Mouse (Mus musculus) neural tube, embryonic 12.5 days (tissue): ENCODE measurements around the gene Sema3f. TPM values are rescaled to one million over a fixed set of nuclear protein-coding genes. Genes with fewer than 3 reads are reported as not detected.
A peak's percentile ranks its signal among the peaks of the same experiment; 100 is the strongest.

Source experiments
- ATAC-seq: fragments of 200-750 bp; cut with Nextera tagmentation; 2 replicates; pipeline ENCODE4 v1.8.0; 2017; ENCODE audit warnings: low read depth, mild to moderate bottlenecking, moderate TSS enrichment, moderate library complexity; ENCODE audit not compliant: low FRiP score
- H3K27ac ChIP-seq: fragments of 300-500 bp; sonication (generic); 2 replicates; pipeline ENCODE4 v1.5.1; 2016
- H3K27me3 ChIP-seq: fragments of 300-500 bp; sonication (generic); replicated peaks from 2 replicates; pipeline ENCODE4 v1.6.1; 2016; ENCODE audit warnings: mild to moderate bottlenecking
- H3K36me3 ChIP-seq: fragments of 300-500 bp; sonication (generic); 2 replicates; pipeline ENCODE4 v1.6.1; 2016; ENCODE audit warnings: mild to moderate bottlenecking
- H3K4me1 ChIP-seq: fragments of 300-500 bp; sonication (generic); 2 replicates; pipeline ENCODE4 v1.6.1; 2016
- H3K4me2 ChIP-seq: fragments of 300-500 bp; sonication (generic); replicated peaks from 2 replicates; pipeline ENCODE4 v1.6.1; 2016; ENCODE audit warnings: mild to moderate bottlenecking
- H3K4me3 ChIP-seq: fragments of 300-500 bp; sonication (generic); 2 replicates; pipeline ENCODE4 v1.5.1; 2016
- H3K9ac ChIP-seq: fragments of 300-500 bp; sonication (generic); 2 replicates; pipeline ENCODE4 v1.6.1; 2016; ENCODE audit warnings: mild to moderate bottlenecking
- H3K9me3 ChIP-seq: fragments of 300-500 bp; sonication (generic); 2 replicates; pipeline ENCODE4 v1.6.1; 2016; ENCODE audit warnings: mild to moderate bottlenecking
- WGBS: fragments of 180-500 bp; shearing (Covaris S2); methylation state at CpG from one replicate; pipeline ENCODE4 v1.1.7; 2016; 5-methylcytosine and 5-hydroxymethylcytosine counted together
- polyA plus RNA-seq: library from polyadenylated mRNA; unstranded; fragments of >200 nt; fragmentation: Nextera tagmentation; extraction: Ambion mirVana; gene quantifications from 2 replicates; pipeline ENCODE4 v1.2.1, GENCODE M21; 2016

The Sema3f gene
- polyA plus RNA-seq: 21.4 and 21.5 TPM in 2 replicates

GRCm38 (mm10) chr9:107709697-107710483, at the start of gene Sema3f:
TSS of gene Sema3f (minus strand) at chr9:107710475.
- peak within 1 kb of the TSS; percentile 86 for H3K9ac ChIP-seq
- peaks cover 59% of the 10 kb centered on the region for H3K27me3 ChIP-seq
- H3K9me3 ChIP-seq: no peaks in the 10 kb centered on the region
- peak within 1 kb of the TSS; percentile 64; the same call in 1 of the 2 replicates for H3K27ac ChIP-seq
- H3K4me1 ChIP-seq: peaks cover 57% of the 10 kb centered on the region
- H3K4me2 ChIP-seq: peak within 1 kb of the TSS; percentile 94
- ATAC-seq: peak; percentile 71
- whole genome bisulfite sequencing: under 1% methylated on average over 81 of the region's 86 CpGs
- peaks cover 7% of the 10 kb centered on the region for H3K36me3 ChIP-seq
- peak within 1 kb of the TSS; percentile 78 for H3K4me3 ChIP-seq

- Histone ChIP-seq H3K27ac (no peak overlapping the region), H3K4me3 (no peak overlapping the region), H3K4me1 (no peaks in the 10 kb centered on the region), H3K4me2 (no peak overlapping the region), H3K9ac (no peak overlapping the region), H3K36me3 (peaks cover 90% of the 10 kb centered on the region), H3K27me3 (no peaks in the 10 kb centered on the region), H3K9me3 (no peaks in the 10 kb centered on the region)
- ATAC-seq: no peak
- 96% methylated on average over 6 of the region's 6 CpGs for WGBS
Observed at GRCm38 (mm10) chr9:107759593-107759992, 49.3 kb upstream of the Sema3f start.

DNA sequence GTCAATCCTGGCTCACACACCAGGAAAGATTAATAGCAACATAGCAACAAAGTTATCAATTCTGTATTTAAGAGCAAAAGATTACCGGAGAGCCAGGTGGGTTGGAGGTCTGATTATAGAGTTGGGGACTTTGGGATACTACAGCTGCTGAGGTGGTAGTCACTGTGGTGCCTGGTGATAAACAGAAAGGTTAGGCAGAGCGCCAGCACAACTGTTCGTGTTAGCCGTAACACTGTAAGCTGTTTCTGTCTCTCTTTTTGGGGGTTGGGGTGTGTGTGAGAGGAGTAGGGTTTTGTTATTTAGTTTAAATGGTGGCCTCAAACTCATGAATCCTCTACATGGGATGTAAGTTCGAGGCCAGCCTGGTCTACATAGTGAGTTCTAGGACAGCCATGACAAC, 40.1 kb upstream of the Sema3f start:
- Histone ChIP-seq H3K4me3 (no peak overlapping the region), H3K4me2 (no peak overlapping the region), H3K27ac (no peak overlapping the region), H3K36me3 (peaks cover 94% of the 10 kb centered on the region), H3K27me3 (no peaks in the 10 kb centered on the region), H3K4me1 (no peaks in the 10 kb centered on the region), H3K9ac (no peak overlapping the region), H3K9me3 (no peaks in the 10 kb centered on the region)
- ATAC-seq: no peak
- WGBS: 98% methylated on average over 5 of the region's 5 CpGs

GRCm38 (mm10) chr9:107748063-107748462, 37.8 kb upstream of the Sema3f start:
- no peak for ATAC-seq
- Histone ChIP-seq H3K4me1 (no peaks in the 10 kb centered on the region), H3K27ac (no peak overlapping the region), H3K9me3 (no peaks in the 10 kb centered on the region), H3K27me3 (no peaks in the 10 kb centered on the region), H3K4me2 (no peak overlapping the region), H3K9ac (no peak overlapping the region), H3K4me3 (no peak overlapping the region), H3K36me3 (peaks cover 97% of the 10 kb centered on the region)
- whole genome bisulfite sequencing: 95% methylated on average over 3 of the region's 3 CpGs

GRCm38 (mm10) chr9:107747310-107747709, 37.0 kb upstream of the Sema3f start:
- no peak overlapping the region for H3K27ac ChIP-seq
- H3K27me3 ChIP-seq: no peaks in the 10 kb centered on the region
- H3K4me3 ChIP-seq: no peak overlapping the region
- WGBS: 92% methylated on average over 1 of the region's 1 CpGs
- H3K36me3 ChIP-seq: peaks cover 98% of the 10 kb centered on the region
- no peak overlapping the region for H3K9ac ChIP-seq
- no peaks in the 10 kb centered on the region for H3K9me3 ChIP-seq
- no peak for ATAC-seq
- H3K4me1 ChIP-seq: no peaks in the 10 kb centered on the region
- no peak overlapping the region for H3K4me2 ChIP-seq

GRCm38 (mm10) chr9:107746679-107747078, 36.4 kb upstream of the Sema3f start:
- H3K27ac ChIP-seq: no peak overlapping the region
- ATAC-seq: no peak

DNA sequence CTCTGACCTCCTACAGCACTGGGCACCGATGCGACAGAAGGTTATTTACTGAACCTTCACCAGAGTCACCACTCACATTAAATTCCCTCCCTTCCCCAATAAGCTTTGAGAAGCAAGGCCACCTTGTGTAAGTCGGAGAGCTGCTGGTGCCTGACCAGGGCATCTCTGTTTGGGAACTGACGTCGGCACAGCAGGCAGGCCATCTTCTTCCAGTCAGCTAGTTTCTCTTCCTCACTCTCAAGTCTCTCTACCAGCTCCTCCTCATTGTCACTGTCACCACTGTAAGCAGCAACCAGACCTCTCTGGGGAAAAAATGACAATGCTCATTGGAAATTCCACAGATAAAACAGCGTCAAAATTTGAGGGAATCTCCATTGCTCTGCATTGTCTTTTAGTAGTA, 33.8 kb upstream of the Sema3f start:
- ATAC-seq: no peak
- Histone ChIP-seq H3K4me1 (no peaks in the 10 kb centered on the region), H3K36me3 (peaks cover 98% of the 10 kb centered on the region), H3K9me3 (no peaks in the 10 kb centered on the region), H3K4me2 (no peak overlapping the region), H3K4me3 (no peak overlapping the region), H3K27me3 (no peaks in the 10 kb centered on the region), H3K27ac (no peak overlapping the region), H3K9ac (no peak overlapping the region)
- WGBS: 92% methylated on average over 6 of the region's 6 CpGs

More at GRCm38 (mm10) chr9:107746679-107747078, 36.4 kb upstream of the Sema3f start:
- Histone ChIP-seq H3K36me3 (peaks cover 98% of the 10 kb centered on the region), H3K9me3 (no peaks in the 10 kb centered on the region), H3K4me1 (no peaks in the 10 kb centered on the region), H3K27me3 (no peaks in the 10 kb centered on the region), H3K4me2 (no peak overlapping the region), H3K9ac (no peak overlapping the region), H3K4me3 (no peak overlapping the region)
- 88% methylated on average over 3 of the region's 3 CpGs for WGBS

- 53% methylated on average over 4 of the region's 4 CpGs for WGBS
Observed at GRCm38 (mm10) chr9:107738841-107739202, 28.5 kb upstream of the Sema3f start.

DNA sequence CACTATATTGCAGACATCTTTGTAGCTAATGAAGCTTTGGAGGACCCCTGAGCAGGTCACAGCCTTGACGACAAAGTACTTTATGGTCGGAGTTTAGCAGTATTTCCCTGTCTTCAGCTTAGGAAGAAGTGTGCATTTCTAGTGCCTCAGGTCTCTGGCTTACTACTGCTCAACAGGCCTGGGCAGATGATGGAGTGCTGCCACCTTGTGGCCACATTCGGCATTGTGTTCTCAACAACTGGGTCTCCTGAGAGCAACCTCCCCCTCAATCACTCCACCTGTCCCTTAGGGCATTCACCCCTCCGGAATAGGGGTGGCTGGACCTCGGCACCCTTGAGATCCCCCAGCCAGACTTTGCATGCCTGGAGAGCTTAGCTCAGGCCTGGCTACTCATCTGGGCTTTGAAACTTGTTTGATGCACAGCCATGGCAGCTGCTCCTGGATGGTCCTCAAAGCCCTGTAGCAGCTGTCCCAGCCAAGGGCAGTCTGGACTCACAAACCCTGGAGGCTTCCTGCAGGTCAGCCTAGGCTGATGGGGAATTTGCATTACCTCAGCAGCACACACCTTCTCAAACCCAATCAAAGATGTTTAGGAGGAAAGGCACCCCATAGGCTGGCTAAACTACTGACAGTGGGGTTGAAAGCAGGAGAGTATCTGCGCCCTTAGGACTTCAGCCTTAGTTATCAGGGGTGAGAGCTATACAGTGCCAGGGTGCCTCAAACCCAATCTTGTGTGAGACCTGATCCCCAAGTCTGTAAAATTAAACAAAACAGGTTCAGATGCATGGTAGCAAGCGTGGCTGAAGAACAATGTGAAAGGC, 28.0 kb upstream of the Sema3f start:
- H3K4me2 ChIP-seq: no peak overlapping the region
- H3K36me3 ChIP-seq: peaks cover 49% of the 10 kb centered on the region
- H3K4me3 ChIP-seq: no peak overlapping the region
- H3K9ac ChIP-seq: no peak overlapping the region
- peaks cover 29% of the 10 kb centered on the region for H3K4me1 ChIP-seq
- H3K9me3 ChIP-seq: no peaks in the 10 kb centered on the region
- peak; percentile 38 for ATAC-seq
- peaks cover 16% of the 10 kb centered on the region for H3K27me3 ChIP-seq
- peak overlapping the region; percentile 32; the same call in 1 of the 2 replicates for H3K27ac ChIP-seq
- WGBS: 22% methylated on average over 7 of the region's 7 CpGs

More at GRCm38 (mm10) chr9:107738841-107739202, 28.5 kb upstream of the Sema3f start:
- ATAC-seq: peak; percentile 64
- H3K4me1 ChIP-seq: peaks cover 29% of the 10 kb centered on the region
- H3K27me3 ChIP-seq: peaks cover 16% of the 10 kb centered on the region
- H3K9ac ChIP-seq: no peak overlapping the region
- no peak overlapping the region for H3K4me3 ChIP-seq
- no peak overlapping the region for H3K4me2 ChIP-seq
- no peak overlapping the region for H3K27ac ChIP-seq
- H3K9me3 ChIP-seq: no peaks in the 10 kb centered on the region
- H3K36me3 ChIP-seq: peaks cover 54% of the 10 kb centered on the region

- Histone ChIP-seq H3K9ac (0 out of 2 replicates have a peak overlapping the region, but pooled peaks have one; percentile 13), H3K27me3 (peaks cover 16% of the 10 kb centered on the region), H3K36me3 (peaks cover 28% of the 10 kb centered on the region), H3K9me3 (no peaks in the 10 kb centered on the region), H3K4me1 (peaks cover 30% of the 10 kb centered on the region), H3K4me2 (peak overlapping the region; percentile 48), H3K27ac (no peak overlapping the region), H3K4me3 (no peak overlapping the region)
- ATAC-seq: no peak
- WGBS: 0% methylated on average over 7 of the region's 7 CpGs
Observed at GRCm38 (mm10) chr9:107736185-107736485, 25.9 kb upstream of the Sema3f start.

DNA sequence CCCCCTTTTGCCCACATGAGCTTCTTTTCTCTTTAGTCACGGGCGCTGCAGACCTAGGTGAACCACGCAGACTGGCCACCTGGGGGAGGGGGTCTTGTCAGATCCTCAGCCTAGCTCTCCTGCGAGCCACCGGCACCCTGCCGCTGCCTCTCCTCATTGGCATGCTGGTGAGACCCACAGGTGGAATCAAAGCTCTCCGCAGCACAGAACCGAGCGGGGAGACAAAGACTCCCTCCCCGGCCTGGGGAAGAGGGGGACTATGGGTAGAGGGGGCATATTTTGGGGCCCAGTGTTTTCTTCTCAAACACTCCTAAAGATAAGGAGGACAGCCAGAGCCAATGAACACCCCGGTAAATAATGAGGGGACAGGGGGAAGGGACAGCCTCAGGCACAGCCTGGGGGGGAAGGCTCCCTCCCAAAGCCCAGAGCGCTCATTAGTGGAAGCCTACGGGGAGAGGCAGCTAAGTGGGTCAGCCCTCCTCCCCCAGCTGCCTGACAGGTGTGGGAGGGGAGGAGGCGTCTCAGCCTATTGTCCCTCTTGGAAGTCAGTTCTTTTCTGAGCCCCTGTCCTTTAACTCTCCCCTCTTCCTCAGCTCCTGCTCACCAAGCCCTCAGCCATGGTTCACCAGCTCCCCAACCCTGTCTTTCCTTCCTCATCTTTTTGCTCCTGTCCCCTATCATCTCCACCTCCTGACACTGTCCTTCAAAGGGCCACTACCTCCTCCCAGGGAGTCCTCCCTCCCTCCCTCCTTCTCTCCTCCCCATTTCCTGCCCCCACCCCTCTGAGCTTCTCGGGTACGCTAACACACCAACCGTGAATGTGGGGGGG, 25.3 kb upstream of the Sema3f start:
- Histone ChIP-seq H3K9me3 (no peaks in the 10 kb centered on the region), H3K4me3 (no peak overlapping the region), H3K4me2 (peak overlapping the region; percentile 48), H3K27me3 (peaks cover 16% of the 10 kb centered on the region), H3K4me1 (peaks cover 35% of the 10 kb centered on the region), H3K9ac (0 out of 2 replicates have a peak overlapping the region, but pooled peaks have one; percentile 13), H3K27ac (no peak overlapping the region), H3K36me3 (peaks cover 22% of the 10 kb centered on the region)
- ATAC-seq: no peak
- WGBS: 4% methylated on average over 17 of the region's 17 CpGs

GRCm38 (mm10) chr9:107734567-107734971, 24.3 kb upstream of the Sema3f start:
- H3K9me3 ChIP-seq: no peaks in the 10 kb centered on the region
- WGBS: 27% methylated on average over 7 of the region's 7 CpGs
- H3K9ac ChIP-seq: no peak overlapping the region
- peaks cover 12% of the 10 kb centered on the region for H3K36me3 ChIP-seq
- no peak overlapping the region for H3K4me3 ChIP-seq
- peaks cover 45% of the 10 kb centered on the region for H3K4me1 ChIP-seq
- no peak for ATAC-seq
- H3K4me2 ChIP-seq: no peak overlapping the region
- no peak overlapping the region for H3K27ac ChIP-seq
- peaks cover 16% of the 10 kb centered on the region for H3K27me3 ChIP-seq
